Mouse (Mus musculus) hindbrain, postnatal 0 days (tissue): Measurements from ENCODE around the gene Ppp1r3a. TPM values are rescaled to one million over a fixed set of nuclear protein-coding genes. Genes with fewer than 3 reads are reported as not detected.
"Not testable (repeated sequence)": the region's sequence is repeated elsewhere in the genome, so short reads cannot be mapped to it uniquely, and the experiment has no call there.

ENCODE experiments used
- ATAC-seq: fragments of 200-750 bp; cut with Nextera tagmentation; 2 replicates; pipeline ENCODE4 v1.8.0; 2017; ENCODE audit warnings: mild to moderate bottlenecking, moderate TSS enrichment, moderate library complexity
- DNase-seq: peaks from one replicate; pipeline ENCODE4 v3.0.0-alpha.2; 2015; ENCODE audit warnings: low spot score
- H3K27ac ChIP-seq: fragments of 300-500 bp; sonication (generic); 2 replicates; pipeline ENCODE4 v1.5.1; 2014; ENCODE audit warnings: mild to moderate bottlenecking
- H3K27me3 ChIP-seq: fragments of 300-500 bp; sonication (generic); 2 replicates; pipeline ENCODE4 v1.6.1; 2014; ENCODE audit warnings: low read length, mixed read lengths; ENCODE audit not compliant: insufficient read depth
- H3K36me3 ChIP-seq: fragments of 300-500 bp; sonication (generic); 2 replicates; pipeline ENCODE4 v1.6.1; 2014; ENCODE audit warnings: low read length, mixed read lengths; ENCODE audit not compliant: insufficient read depth
- H3K4me1 ChIP-seq: fragments of 300-500 bp; sonication (generic); 2 replicates; pipeline ENCODE4 v1.6.1; 2014; ENCODE audit warnings: antibody characterized with exemption, low read length, mixed read lengths; ENCODE audit not compliant: insufficient read depth
- H3K4me2 ChIP-seq: fragments of 300-500 bp; sonication (generic); 2 replicates; pipeline ENCODE4 v1.6.1; 2014; ENCODE audit warnings: low read depth, mild to moderate bottlenecking, low read length, moderate library complexity, mixed read lengths
- H3K4me3 ChIP-seq: fragments of 300-500 bp; sonication (generic); 2 replicates; pipeline ENCODE4 v1.5.1; 2014; ENCODE audit warnings: low read length
- H3K9ac ChIP-seq: fragments of 300-500 bp; sonication (generic); replicated peaks from 2 replicates; pipeline ENCODE4 v1.6.1; 2014; ENCODE audit warnings: mild to moderate bottlenecking, low read length, moderate library complexity, mixed read lengths
- H3K9me3 ChIP-seq: fragments of 300-500 bp; sonication (generic); 2 replicates; pipeline ENCODE4 v1.6.1; 2016; ENCODE audit warnings: low read length, mixed read lengths
- CTCF ChIP-seq: IDR thresholded peaks from 2 replicates; pipeline ENCODE4 v1.5.1; 2016; ENCODE audit warnings: antibody characterized with exemption, control low read depth, low read depth
- WGBS: fragments of 180-500 bp; shearing (Covaris S2); extraction: QIAGEN DNeasy Blood & Tissue Kit; methylation state at CpG from one replicate; pipeline ENCODE4 v1.1.7; 2014; 5-methylcytosine and 5-hydroxymethylcytosine counted together
- polyA plus RNA-seq: library from polyadenylated mRNA; unstranded; fragments of >200 nt; fragmentation: Nextera tagmentation; extraction: Ambion mirVana; gene quantifications from 2 replicates; pipeline ENCODE4 v1.2.1, GENCODE M21; 2015
- total RNA-seq: library from RNA; depleted of rRNA; stranded (reverse); fragments of >200 nt; gene quantifications from 2 replicates; pipeline ENCODE4 v1.2.3, GENCODE M21; 2014; rRNA removed

The Ppp1r3a gene
- total and polyA plus RNA-seq, 2 experiments from 2014 or later = 0.04 TPM; not detected in 1

DNA sequence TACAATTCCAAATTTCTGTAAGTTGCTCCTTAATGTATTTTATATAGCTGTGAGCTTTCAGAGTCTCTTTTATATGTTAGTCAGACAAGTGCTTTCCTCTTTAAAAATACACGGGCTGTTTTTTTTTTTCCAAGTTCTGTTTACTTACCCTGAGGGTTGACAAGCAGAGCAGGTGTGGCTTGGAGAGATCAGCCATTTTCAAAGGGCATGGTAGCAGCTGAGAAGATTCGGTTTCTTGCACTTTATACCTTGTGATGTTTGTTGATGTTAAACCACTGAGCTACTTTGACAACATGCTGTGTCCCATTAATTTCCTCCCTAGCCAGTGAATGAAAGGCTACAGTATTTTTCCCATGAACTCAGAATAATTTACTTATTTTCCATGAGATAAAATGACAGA lies 42.9 kb downstream of the Ppp1r3a start:
- DNase-seq (no peak), ATAC-seq (no peak)
- WGBS = 58% methylated on average over 2 of the region's 2 CpGs
- H3K9ac ChIP-seq = no peak overlapping the region
- no peak for TF ChIP-seq CTCF
- H3K27me3 ChIP-seq = no peaks in the 10 kb centered on the region
- no peak overlapping the region for H3K4me2 ChIP-seq
- H3K9me3 ChIP-seq = no peaks in the 10 kb centered on the region
- H3K4me3 ChIP-seq = no peak overlapping the region
- H3K27ac ChIP-seq = no peak overlapping the region
- no peaks in the 10 kb centered on the region for H3K4me1 ChIP-seq
- no peaks in the 10 kb centered on the region for H3K36me3 ChIP-seq

DNA sequence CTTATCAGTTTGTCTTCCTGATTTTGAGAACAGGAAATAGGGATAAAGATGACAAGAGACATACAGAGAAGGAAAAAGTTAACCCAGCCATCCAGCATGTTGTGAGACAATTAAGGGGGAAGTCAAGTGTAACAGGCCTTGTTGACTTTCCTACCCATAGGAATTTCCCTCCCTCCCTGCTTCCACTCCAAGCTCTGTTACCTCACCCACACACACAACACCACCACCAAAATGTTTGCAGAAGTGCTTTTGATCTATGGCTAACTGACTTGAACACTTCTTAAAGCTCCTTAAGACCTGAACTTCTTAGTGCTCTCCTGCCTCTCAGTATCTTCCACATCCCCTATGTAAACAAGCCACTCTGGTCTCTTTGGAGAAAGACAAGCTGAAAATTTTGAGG lies 55.0 kb downstream of the Ppp1r3a start:
- DNase-seq (no peak), ATAC-seq (no peak)
- no peak overlapping the region for H3K4me3 ChIP-seq
- H3K27me3 ChIP-seq = no peaks in the 10 kb centered on the region
- H3K4me1 ChIP-seq = no peaks in the 10 kb centered on the region
- H3K4me2 ChIP-seq = no peak overlapping the region
- H3K36me3 ChIP-seq = no peaks in the 10 kb centered on the region
- no peak overlapping the region for H3K27ac ChIP-seq
- H3K9me3 ChIP-seq = no peaks in the 10 kb centered on the region
- H3K9ac ChIP-seq = no peak overlapping the region
- no peak for TF ChIP-seq CTCF

DNA sequence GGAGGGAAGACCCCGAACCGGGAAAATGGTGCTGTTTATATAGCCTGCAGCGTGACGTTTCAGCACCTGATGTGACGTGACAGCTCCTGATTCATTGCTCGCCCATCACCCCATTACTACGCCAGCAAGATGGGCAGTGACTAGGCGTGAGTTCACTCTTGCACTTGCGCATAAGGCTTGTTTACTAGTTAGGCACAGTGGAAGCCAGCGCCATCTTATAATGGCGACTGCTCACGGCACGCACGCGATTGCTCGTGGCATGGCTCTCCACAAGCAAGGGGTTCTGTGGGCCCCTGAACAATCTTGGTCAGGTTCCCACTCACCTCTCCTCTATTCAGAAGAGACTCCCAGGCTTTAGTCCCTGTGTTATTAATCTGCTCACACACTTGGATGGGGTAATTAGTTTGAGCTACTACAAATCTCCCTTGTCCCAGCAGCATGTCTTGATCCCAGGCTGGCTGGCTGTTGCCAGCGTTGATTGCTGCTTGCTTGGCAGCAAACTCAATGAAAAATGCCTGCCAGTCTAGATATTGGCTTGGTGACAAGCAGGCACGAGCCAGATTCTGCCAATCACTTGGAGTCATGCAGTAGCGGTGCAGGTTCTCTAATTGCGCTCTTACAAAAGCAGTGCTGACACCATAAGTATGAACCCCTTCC lies 75.7 kb downstream of the Ppp1r3a start:
- DNase-seq (peak; percentile 65), ATAC-seq (peak; percentile 64)
- H3K27ac ChIP-seq, H3K4me3 ChIP-seq, H3K4me1 ChIP-seq, H3K36me3 ChIP-seq, H3K27me3 ChIP-seq, H3K9me3 ChIP-seq, H3K9ac ChIP-seq, H3K4me2 ChIP-seq: not testable (repeated sequence)
- 71% methylated on average over 20 of the region's 20 CpGs for WGBS

DNA sequence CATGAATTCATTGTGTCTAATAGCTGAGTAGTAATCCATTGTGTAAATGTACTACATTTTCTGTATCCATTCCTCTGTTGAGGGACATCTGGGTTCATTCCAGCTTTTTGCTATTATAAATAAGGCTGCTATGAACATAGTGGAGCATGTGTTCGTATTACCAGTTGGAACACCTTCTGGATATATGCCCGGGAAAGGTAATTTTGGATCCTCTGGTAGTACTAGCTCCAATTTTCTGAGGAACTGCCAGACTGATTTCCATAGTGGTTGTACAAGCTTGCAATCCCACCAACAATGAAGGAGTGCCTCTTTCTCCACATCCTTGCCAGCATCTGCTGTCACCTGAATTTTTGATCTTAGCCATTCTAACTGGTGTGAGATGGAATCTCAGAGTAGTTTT lies 86.1 kb downstream of the Ppp1r3a start:
- not testable (repeated sequence) for ATAC-seq, H3K4me2 ChIP-seq, H3K4me1 ChIP-seq, H3K27ac ChIP-seq, H3K4me3 ChIP-seq, H3K9ac ChIP-seq, H3K36me3 ChIP-seq, H3K9me3 ChIP-seq, H3K27me3 ChIP-seq, DNase-seq
- 73% methylated on average over 2 of the region's 2 CpGs for WGBS

DNA sequence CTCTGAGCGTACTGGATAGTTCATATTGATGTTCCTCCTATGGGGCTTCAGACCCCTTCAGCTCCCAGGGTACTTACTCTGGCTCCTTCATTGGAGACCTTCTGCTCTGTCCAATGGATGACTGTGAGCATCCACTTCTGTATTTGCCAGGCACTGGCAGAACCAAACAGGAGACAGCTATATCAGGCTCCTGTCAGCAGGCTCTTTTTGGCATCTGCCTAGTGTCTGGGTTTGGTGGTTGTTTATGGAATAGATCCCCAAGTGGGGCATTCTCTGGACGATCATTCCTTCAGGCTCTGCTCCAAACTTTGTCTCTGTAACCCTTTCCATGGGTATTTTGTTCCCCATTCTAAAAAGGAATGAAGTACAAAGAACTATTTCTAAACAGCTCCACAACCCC lies 87.4 kb downstream of the Ppp1r3a start:
- H3K4me1 ChIP-seq, H3K27ac ChIP-seq, DNase-seq, H3K9me3 ChIP-seq, H3K27me3 ChIP-seq, ATAC-seq, H3K36me3 ChIP-seq, H3K9ac ChIP-seq, H3K4me2 ChIP-seq, H3K4me3 ChIP-seq: not testable (repeated sequence)
- 75% methylated on average over 2 of the region's 2 CpGs for WGBS

Other genes starting within 250 kb of the Ppp1r3a start
- 42.0 and 69.7 TPM in 2 replicates for gene Foxp2, start 146.1 kb upstream of the Ppp1r3a start, total RNA-seq
- 28.2 and 34.6 TPM in 2 replicates for gene Foxp2, start 146.1 kb upstream of the Ppp1r3a start, polyA plus RNA-seq